Mouse (Mus musculus) stomach, postnatal 0 days (tissue): ENCODE results near the gene Defb45. TPM values are rescaled to one million over a fixed set of nuclear protein-coding genes. Genes with fewer than 3 reads are reported as not detected.

Experiments
- ATAC-seq: fragments of 200-750 bp; cut with Nextera tagmentation; 2 replicates; pipeline ENCODE4 v1.8.0; 2017; ENCODE audit not compliant: low FRiP score, low TSS enrichment
- DNase-seq: peaks from one replicate; pipeline ENCODE4 v3.0.0-alpha.2; 2016; ENCODE audit warnings: low spot score
- H3K27ac ChIP-seq: fragments of 300-500 bp; sonication (generic); replicated peaks from 2 replicates; pipeline ENCODE4 v1.5.1; 2014; ENCODE audit warnings: mild to moderate bottlenecking, control low read depth
- H3K27me3 ChIP-seq: fragments of 300-500 bp; sonication (generic); 2 replicates; pipeline ENCODE4 v1.6.1; 2014; ENCODE audit warnings: low read length; ENCODE audit not compliant: control insufficient read depth, insufficient read depth
- H3K36me3 ChIP-seq: fragments of 300-500 bp; sonication (generic); 2 replicates; pipeline ENCODE4 v1.6.1; 2014; ENCODE audit warnings: low read length, mixed read lengths; ENCODE audit not compliant: control insufficient read depth, insufficient read depth
- H3K4me1 ChIP-seq: fragments of 300-500 bp; sonication (generic); replicated peaks from 2 replicates; pipeline ENCODE4 v1.6.1; 2014; ENCODE audit warnings: antibody characterized with exemption; ENCODE audit not compliant: control insufficient read depth, insufficient read depth
- H3K4me2 ChIP-seq: fragments of 300-500 bp; sonication (generic); replicated peaks from 2 replicates; pipeline ENCODE4 v1.6.1; 2014; ENCODE audit warnings: low read depth, mild to moderate bottlenecking, control low read depth, moderate library complexity
- H3K4me3 ChIP-seq: fragments of 300-500 bp; sonication (generic); 2 replicates; pipeline ENCODE4 v1.5.1; 2014; ENCODE audit warnings: low read depth, low read length, control low read depth
- H3K9ac ChIP-seq: fragments of 300-500 bp; sonication (generic); 2 replicates; pipeline ENCODE4 v1.6.1; 2014; ENCODE audit warnings: mild to moderate bottlenecking, low read length, control low read depth, mixed read lengths
- H3K9me3 ChIP-seq: fragments of 300-500 bp; sonication (generic); 2 replicates; pipeline ENCODE4 v1.6.1; 2016; ENCODE audit warnings: low read length; ENCODE audit not compliant: control insufficient read depth
- CTCF ChIP-seq: IDR thresholded peaks from 2 replicates; pipeline ENCODE4 v1.5.1; 2016; ENCODE audit warnings: antibody characterized with exemption, low read depth, mild to moderate bottlenecking, moderate library complexity
- EP300 ChIP-seq: optimal IDR thresholded peaks from 2 replicates; pipeline ENCODE3; 2016; ENCODE audit warnings: antibody characterized with exemption
- WGBS: fragments of 180-500 bp; shearing (Covaris S2); extraction: QIAGEN DNeasy Blood & Tissue Kit; methylation state at CpG from one replicate; pipeline ENCODE4 v1.1.7; 2014; 5-methylcytosine and 5-hydroxymethylcytosine counted together
- polyA plus RNA-seq: library from polyadenylated mRNA; unstranded; fragments of >200 nt; fragmentation: Nextera tagmentation; extraction: Ambion mirVana; gene quantifications from 2 replicates; pipeline ENCODE4 v1.2.1, GENCODE M21; 2015

Gene Defb45
- polyA plus RNA-seq, 1 experiment from 2014 or later: not detected

GRCm38 (mm10) chr2:152625256-152625655, 26.1 kb upstream of the Defb45 start:
- H3K27ac ChIP-seq: no peak overlapping the region
- DNase-seq (no peak), ATAC-seq (no peak)
- H3K9me3 ChIP-seq: no peaks in the 10 kb centered on the region
- no peak for TF ChIP-seq EP300
- no peak for TF ChIP-seq CTCF
- H3K4me1 ChIP-seq: no peaks in the 10 kb centered on the region
- WGBS: 27% methylated on average over 1 of the region's 1 CpGs
- no peaks in the 10 kb centered on the region for H3K27me3 ChIP-seq
- H3K4me2 ChIP-seq: no peak overlapping the region
- no peak overlapping the region for H3K4me3 ChIP-seq
- no peaks in the 10 kb centered on the region for H3K36me3 ChIP-seq
- H3K9ac ChIP-seq: no peak overlapping the region

GRCm38 (mm10) chr2:152624566-152624965, 25.4 kb upstream of the Defb45 start:
- ATAC-seq (no peak), DNase-seq (no peak)
- H3K4me2 ChIP-seq: no peak overlapping the region
- TF ChIP-seq EP300 (no peak), CTCF (no peak)
- WGBS: 91% methylated on average over 2 of the region's 2 CpGs
- no peak overlapping the region for H3K9ac ChIP-seq
- no peaks in the 10 kb centered on the region for H3K4me1 ChIP-seq
- no peak overlapping the region for H3K4me3 ChIP-seq
- H3K27ac ChIP-seq: no peak overlapping the region
- no peaks in the 10 kb centered on the region for H3K36me3 ChIP-seq
- H3K27me3 ChIP-seq: no peaks in the 10 kb centered on the region
- H3K9me3 ChIP-seq: no peaks in the 10 kb centered on the region

GRCm38 (mm10) chr2:152622953-152623352, 23.8 kb upstream of the Defb45 start, which contains the start of gene Defb25:
Gene Defb25, minus strand, starts transcription at chr2:152623053.
- H3K4me2 ChIP-seq: no peak within 1 kb of the TSS
- H3K36me3 ChIP-seq: no peaks in the 10 kb centered on the region
- H3K9me3 ChIP-seq: no peaks in the 10 kb centered on the region
- TF ChIP-seq EP300 (no peak), CTCF (no peak)
- no peaks in the 10 kb centered on the region for H3K27me3 ChIP-seq
- H3K4me3 ChIP-seq: no peak within 1 kb of the TSS
- no peak within 1 kb of the TSS for H3K9ac ChIP-seq
- DNase-seq (no peak), ATAC-seq (no peak)
- H3K27ac ChIP-seq: no peak within 1 kb of the TSS
- H3K4me1 ChIP-seq: no peaks in the 10 kb centered on the region
- 79% methylated on average over 7 of the region's 7 CpGs for WGBS

DNA sequence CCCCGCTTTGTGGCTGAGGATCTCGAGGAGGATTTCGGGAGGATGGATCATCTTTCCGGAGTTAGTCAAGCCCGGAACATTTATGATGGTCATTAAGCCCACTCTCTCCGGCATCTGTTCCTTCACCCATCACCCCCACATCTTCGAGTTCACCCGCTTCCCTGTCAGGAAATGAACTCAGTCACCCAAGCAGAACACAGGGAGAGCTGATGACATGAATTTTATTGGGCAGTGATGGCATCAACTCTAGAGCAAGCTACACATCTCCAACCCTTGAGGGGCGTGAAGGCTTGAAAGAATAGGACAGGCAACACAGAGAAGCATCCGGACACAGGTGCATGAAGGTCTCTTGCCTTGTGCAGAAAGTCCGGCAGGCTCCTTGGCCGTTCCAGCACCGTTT, 23.0 kb upstream of the Defb45 start:
- H3K4me1 ChIP-seq: no peaks in the 10 kb centered on the region
- no peak overlapping the region for H3K4me2 ChIP-seq
- H3K9ac ChIP-seq: no peak overlapping the region
- H3K27ac ChIP-seq: no peak overlapping the region
- H3K4me3 ChIP-seq: no peak overlapping the region
- no peak for TF ChIP-seq CTCF
- no peak for TF ChIP-seq EP300
- no peaks in the 10 kb centered on the region for H3K27me3 ChIP-seq
- DNase-seq (no peak), ATAC-seq (no peak)
- H3K36me3 ChIP-seq: no peaks in the 10 kb centered on the region
- 86% methylated on average over 13 of the region's 13 CpGs for WGBS
- no peaks in the 10 kb centered on the region for H3K9me3 ChIP-seq

DNA sequence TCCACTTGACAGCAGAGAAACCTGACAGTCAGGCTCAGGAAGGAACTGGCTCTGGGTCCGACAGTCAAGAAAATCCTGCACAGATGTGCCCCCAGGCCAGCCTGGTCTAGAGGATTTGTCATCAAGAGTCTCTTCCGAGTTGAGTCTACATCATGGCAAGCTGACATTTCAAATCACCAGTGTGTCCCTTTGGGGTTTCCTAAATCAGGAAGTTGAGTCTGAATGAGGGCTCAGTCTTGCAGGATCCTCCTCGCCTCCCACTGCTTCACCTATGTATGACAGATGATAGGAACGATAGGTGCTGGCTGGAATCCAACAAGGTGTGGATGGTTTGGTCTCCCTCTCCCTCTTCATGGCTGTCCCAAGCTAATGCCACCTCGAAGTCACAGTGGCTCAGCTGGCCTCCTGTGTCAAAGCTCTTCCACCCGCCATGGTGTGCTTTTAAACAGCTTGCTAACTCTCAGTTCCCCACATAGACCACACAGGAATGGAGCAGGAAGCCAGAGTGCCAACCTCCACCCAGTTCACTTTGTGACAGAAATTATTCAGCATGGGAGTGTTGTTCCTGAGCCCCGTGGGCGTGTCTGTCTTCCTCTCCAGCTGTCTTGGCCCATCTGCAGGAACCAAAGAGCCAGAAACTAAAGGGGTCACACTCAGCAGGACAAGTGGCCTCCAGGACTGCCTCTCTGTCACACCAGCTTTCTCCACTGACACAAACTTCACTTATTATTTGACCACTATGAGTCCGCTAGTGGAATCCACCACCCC, 21.4 kb upstream of the Defb45 start:
- TF ChIP-seq CTCF (no peak), EP300 (no peak)

DNA sequence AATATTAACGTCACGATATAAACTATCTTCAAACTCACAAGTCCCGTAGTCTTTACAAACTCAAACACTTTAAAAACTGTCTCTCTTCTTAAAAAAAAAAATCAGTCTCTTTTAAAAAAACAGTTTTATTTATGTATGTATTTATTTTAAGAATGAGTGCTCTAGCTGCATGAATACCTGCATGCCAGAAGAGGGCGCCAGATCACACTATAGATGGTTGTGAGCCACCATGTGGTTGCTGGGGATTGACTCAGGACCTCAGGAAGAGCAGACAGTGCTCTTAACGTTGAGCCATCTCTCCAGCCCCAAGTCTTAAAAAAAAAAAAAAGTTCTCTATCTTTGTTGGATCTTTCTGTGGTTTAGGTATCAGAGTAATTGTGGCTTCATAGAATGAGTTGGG, 18.2 kb upstream of the Defb45 start:
- H3K9ac ChIP-seq: no peak overlapping the region
- H3K9me3 ChIP-seq: no peaks in the 10 kb centered on the region
- TF ChIP-seq CTCF (peak; percentile 60), EP300 (no peak)
- H3K27me3 ChIP-seq: no peaks in the 10 kb centered on the region
- no peak overlapping the region for H3K4me3 ChIP-seq
- H3K4me1 ChIP-seq: no peaks in the 10 kb centered on the region
- H3K4me2 ChIP-seq: no peak overlapping the region
- ATAC-seq (no peak), DNase-seq (no peak)
- no peak overlapping the region for H3K27ac ChIP-seq
- H3K36me3 ChIP-seq: no peaks in the 10 kb centered on the region
- WGBS: 64% methylated on average over 5 of the region's 5 CpGs

More for the DNA sequence above, 21.4 kb upstream of the Defb45 start:
- H3K9ac ChIP-seq: no peak overlapping the region
- no peak overlapping the region for H3K4me3 ChIP-seq
- H3K4me1 ChIP-seq: no peaks in the 10 kb centered on the region
- H3K36me3 ChIP-seq: no peaks in the 10 kb centered on the region
- no peaks in the 10 kb centered on the region for H3K9me3 ChIP-seq
- no peak for DNase-seq
- H3K27ac ChIP-seq: no peak overlapping the region
- no peaks in the 10 kb centered on the region for H3K27me3 ChIP-seq
- 58% methylated on average over 9 of the region's 9 CpGs for WGBS
- ATAC-seq: no peak
- no peak overlapping the region for H3K4me2 ChIP-seq
